Mouse (Mus musculus) testis, adult 2 months (tissue): Measurements from ENCODE around the gene Grm8.

ENCODE experiments used
- CTCF ChIP-seq: fragments of 200-500 bp; IDR thresholded peaks from 2 replicates; pipeline ENCODE4 v1.5.1; 2012; ENCODE audit warnings: low read depth, mild to moderate bottlenecking, inconsistent platforms, low read length, moderate library complexity; ENCODE audit not compliant: control insufficient read depth, insufficient read depth, insufficient replicate concordance
- POLR2A ChIP-seq: fragments of 200-500 bp; IDR thresholded peaks from 2 replicates; pipeline ENCODE4 v1.6.1; 2012; ENCODE audit warnings: low read depth, mild to moderate bottlenecking, inconsistent platforms, low read length, moderate library complexity; ENCODE audit not compliant: control insufficient read depth

GRCm38 (mm10) chr6:27789151-27789550 lies 345.8 kb downstream of the Grm8 start:
- TF ChIP-seq POLR2A (no peak), CTCF (no peak)
